Mouse (Mus musculus) small intestine, adult 2 months (tissue): ENCODE results near the gene Gm28374. TPM values are rescaled to one million over a fixed set of nuclear protein-coding genes. Genes with fewer than 3 reads are reported as not detected.
"Not testable (repeated sequence)": the region's sequence is repeated elsewhere in the genome, so short reads cannot be mapped to it uniquely, and the experiment has no call there.

Source experiments
- H3K27ac ChIP-seq: fragments of 200-500 bp; 2 replicates; pipeline ENCODE4 v1.5.1; 2012; ENCODE audit warnings: low read depth, low read length, control low read depth, inconsistent platforms; ENCODE audit not compliant: insufficient read depth
- H3K27me3 ChIP-seq: fragments of 200-500 bp; 2 replicates; pipeline ENCODE4 v1.6.1; 2012; ENCODE audit warnings: mild to moderate bottlenecking, moderate library complexity, low read length, inconsistent platforms; ENCODE audit not compliant: control insufficient read depth, insufficient read depth
- H3K36me3 ChIP-seq: fragments of 200-500 bp; 2 replicates; pipeline ENCODE4 v1.6.1; 2012; ENCODE audit warnings: mild to moderate bottlenecking, low read length, control low read depth, inconsistent platforms; ENCODE audit not compliant: control insufficient read depth, insufficient read depth
- H3K4me1 ChIP-seq: fragments of 200-500 bp; 2 replicates; pipeline ENCODE4 v1.6.1; 2012; ENCODE audit warnings: low read length, inconsistent platforms, mixed read lengths; ENCODE audit not compliant: control insufficient read depth, insufficient read depth, insufficient read length
- H3K4me3 ChIP-seq: fragments of 200-500 bp; 2 replicates; pipeline ENCODE4 v1.5.1; 2012; ENCODE audit warnings: low read depth, mild to moderate bottlenecking, control low read depth, inconsistent platforms, low read length, moderate library complexity
- CTCF ChIP-seq: fragments of 200-500 bp; IDR thresholded peaks from 2 replicates; pipeline ENCODE4 v1.5.1; 2012; ENCODE audit warnings: low read depth, mild to moderate bottlenecking, control low read depth, inconsistent platforms, low read length, moderate library complexity, mixed read lengths; ENCODE audit not compliant: insufficient replicate concordance, insufficient read length; ENCODE audit errors: extremely low read depth
- POLR2A ChIP-seq: fragments of 200-500 bp; IDR thresholded peaks from 2 replicates; pipeline ENCODE4 v1.6.1; 2012; ENCODE audit warnings: low read depth, mild to moderate bottlenecking, control low read depth, inconsistent platforms, low read length, moderate library complexity
- WGBS: fragments of 180-500 bp; shearing (Covaris S2); methylation state at CpG from one replicate; pipeline ENCODE4 v1.1.7; 2018; 5-methylcytosine and 5-hydroxymethylcytosine counted together
- polyA plus RNA-seq: library from polyadenylated mRNA; depleted of rRNA; stranded (reverse); fragments of >200 nt; gene quantifications from 2 replicates; pipeline ENCODE4 v1.2.3, GENCODE M21; 2012

Gene Gm28374
- polyA plus RNA-seq, 1 experiment, result not detected

DNA sequence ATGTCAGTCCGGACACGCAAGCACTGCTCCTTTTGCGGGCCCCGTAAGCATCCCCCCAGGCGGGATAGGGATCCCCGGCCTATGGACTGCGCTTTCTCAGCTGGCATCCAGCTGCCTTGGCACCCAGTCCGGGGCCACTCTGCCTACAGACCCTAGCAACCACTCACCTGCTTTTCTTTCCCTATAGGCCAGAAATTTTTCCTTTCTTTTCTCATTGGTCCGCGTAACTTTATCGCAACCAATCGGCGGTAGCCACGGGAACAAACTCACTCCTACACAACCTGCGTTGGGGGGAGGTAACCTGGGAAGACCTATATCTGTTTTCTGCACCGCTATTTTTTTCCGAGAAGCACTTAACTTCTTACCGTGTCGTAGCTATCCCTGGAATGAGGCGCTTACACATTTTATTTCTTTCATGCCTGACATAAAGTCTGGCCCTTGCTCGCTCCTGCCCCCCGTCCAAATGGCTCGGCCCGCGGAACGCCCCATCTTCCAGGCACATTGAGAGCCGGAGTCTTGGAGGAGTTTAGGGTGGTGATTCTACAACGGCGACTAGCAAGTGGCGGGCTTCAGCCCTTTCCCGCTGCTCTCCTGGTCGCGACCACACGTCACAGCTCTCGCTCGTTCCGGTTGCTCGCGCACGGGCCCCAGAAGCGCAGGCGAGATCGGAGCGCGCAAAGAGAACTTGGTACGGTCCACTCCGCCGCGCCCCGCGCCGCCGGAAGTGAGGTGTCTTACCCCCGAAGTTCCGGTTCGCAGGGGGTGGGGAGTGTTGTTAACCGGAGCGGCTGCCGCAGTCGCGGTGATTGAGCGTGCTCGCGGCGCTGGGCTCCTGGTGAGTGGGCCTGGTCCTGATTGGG, 35.5 kb downstream of the Gm28374 start, which contains the start of gene Syvn1:
Gene Syvn1 (plus strand): TSS at position 283 of the 860 bp plus-strand sequence.
- peaks cover 7% of the 10 kb centered on the region for H3K4me1 ChIP-seq
- TF ChIP-seq CTCF, result no peak
- TF ChIP-seq POLR2A, result peak; percentile 59; the same call in 1 of the 2 replicates
- H3K27me3 ChIP-seq, result no peaks in the 10 kb centered on the region
- peak within 1 kb of the TSS; percentile 99 for H3K27ac ChIP-seq
- WGBS, result under 1% methylated on average over 65 of the region's 65 CpGs
- H3K36me3 ChIP-seq, result peaks cover 34% of the 10 kb centered on the region
- H3K4me3 ChIP-seq, result peak within 1 kb of the TSS; percentile 73

DNA sequence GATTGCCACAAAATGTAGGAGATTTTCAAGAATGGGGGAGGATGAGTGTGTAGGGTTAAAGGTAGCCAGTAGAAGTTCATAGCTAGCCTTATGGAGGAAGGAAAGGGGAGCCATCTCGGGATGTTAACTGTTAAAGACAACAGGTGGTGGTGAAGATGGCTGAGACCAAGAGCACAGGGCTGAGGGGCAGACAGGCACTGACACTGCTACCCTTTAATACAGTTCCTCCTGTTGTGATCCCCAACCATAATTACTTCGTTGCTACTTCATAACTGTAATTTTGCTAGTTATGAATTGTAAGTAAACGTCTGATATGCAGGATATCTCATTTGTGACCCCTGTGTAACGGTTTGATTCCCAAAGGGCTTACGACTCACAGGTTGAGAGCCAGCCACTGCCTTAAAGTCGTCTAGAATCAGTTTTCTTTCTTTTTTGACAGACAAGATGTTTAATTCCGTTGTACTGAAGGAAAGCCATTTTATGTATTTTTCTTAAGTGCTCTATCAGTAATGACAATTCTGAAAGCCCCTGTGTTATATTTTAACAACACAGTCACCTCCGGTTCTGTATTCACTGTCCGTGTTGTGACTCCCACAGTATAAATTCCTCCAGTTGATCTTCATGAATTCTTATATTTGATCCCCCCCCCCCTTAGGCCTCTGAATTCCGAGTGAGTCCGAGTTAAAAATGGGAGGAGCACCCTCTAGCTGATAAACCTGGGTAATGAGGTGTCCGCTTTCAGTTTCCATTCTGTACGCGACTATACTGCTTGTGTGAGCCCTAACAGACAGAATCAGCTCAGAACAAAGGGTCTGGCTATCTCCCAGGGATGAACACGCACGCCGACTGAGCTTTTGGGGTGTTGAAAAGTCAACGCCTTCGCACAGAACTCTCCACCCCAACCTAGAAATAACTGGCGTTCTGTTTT, 36.4 kb downstream of the Gm28374 start:
- TF ChIP-seq POLR2A (no peak), CTCF (no peak)
- peaks cover 25% of the 10 kb centered on the region for H3K36me3 ChIP-seq
- H3K27ac ChIP-seq, result peak overlapping the region; percentile 99
- peak overlapping the region; percentile 73 for H3K4me3 ChIP-seq
- peaks cover 7% of the 10 kb centered on the region for H3K4me1 ChIP-seq
- H3K27me3 ChIP-seq, result no peaks in the 10 kb centered on the region
- WGBS, result 8% methylated on average over 20 of the region's 20 CpGs

DNA sequence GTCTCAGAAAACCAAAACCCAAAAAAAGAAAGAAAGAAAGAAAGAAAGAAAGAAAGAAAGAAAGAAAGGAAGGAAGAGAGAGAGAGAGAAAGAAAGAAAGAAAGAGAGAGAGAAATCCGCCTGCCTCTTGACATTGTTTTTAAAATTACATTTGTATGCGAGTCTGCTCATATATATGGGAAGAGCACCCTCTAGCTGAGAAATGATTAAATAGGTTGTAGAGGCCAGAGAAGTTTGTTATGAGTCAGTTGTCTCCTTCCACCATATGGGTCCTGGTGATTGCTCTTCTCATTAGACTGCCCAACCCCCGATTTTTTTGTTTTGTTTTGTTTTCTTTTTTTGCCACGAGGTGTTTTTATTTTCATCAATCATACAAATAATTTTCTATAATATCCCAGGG, 38.0 kb downstream of the Gm28374 start:
- not testable (repeated sequence) for H3K27me3 ChIP-seq, H3K4me1 ChIP-seq, H3K27ac ChIP-seq, H3K36me3 ChIP-seq, H3K4me3 ChIP-seq
- 23% methylated on average over 4 of the region's 4 CpGs for WGBS

DNA sequence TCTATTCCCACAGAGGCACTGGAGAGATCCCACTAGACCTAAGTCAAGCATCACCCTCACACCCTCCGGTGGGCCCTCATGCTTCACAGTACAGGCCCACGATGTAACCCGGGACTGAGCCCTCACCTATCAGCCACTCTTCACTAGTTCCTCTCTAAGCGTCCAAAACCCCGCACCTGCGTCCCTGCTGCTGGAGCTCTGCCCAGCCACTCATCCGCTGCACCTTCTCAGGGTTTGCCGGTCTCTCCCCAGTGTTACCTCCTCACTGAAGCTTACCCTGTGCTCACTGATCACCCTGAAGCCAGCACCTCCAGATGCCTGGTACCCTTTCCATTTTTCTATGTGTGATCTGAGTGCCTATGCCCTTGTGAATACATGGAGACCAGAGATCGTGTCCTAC, 39.8 kb downstream of the Gm28374 start:
- Histone ChIP-seq H3K27ac (no peak overlapping the region), H3K4me1 (peaks cover 7% of the 10 kb centered on the region; the same call in 1 of the 2 replicates), H3K27me3 (no peaks in the 10 kb centered on the region), H3K36me3 (no peaks in the 10 kb centered on the region), H3K4me3 (no peak overlapping the region)
- TF ChIP-seq POLR2A, result no peak
- TF ChIP-seq CTCF, result no peak
- 63% methylated on average over 9 of the region's 9 CpGs for WGBS

DNA sequence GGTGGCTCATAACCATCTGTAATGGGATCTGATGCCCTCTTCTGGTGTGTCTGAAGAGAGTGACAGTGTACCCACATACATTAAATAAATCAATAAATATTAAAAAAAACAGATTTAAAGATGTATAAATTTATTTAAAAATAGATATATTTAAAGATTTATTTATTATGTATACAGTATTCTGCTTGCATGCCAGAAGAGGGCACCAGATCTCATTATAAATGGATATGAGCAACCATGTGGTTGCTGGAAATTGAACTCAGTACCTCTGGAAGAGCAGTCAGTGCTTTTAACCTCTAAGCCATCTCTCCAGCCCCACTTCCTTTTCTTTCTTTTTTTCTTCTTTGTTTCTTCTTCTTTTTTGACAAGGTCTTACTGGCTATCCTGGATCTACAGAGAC, 42.1 kb downstream of the Gm28374 start:
- H3K36me3 ChIP-seq, result no peaks in the 10 kb centered on the region
- no peak overlapping the region for H3K4me3 ChIP-seq
- H3K4me1 ChIP-seq, result peaks cover 21% of the 10 kb centered on the region
- H3K27me3 ChIP-seq, result no peaks in the 10 kb centered on the region
- H3K27ac ChIP-seq, result no peak overlapping the region
- TF ChIP-seq CTCF, result no peak
- no peak for TF ChIP-seq POLR2A

DNA sequence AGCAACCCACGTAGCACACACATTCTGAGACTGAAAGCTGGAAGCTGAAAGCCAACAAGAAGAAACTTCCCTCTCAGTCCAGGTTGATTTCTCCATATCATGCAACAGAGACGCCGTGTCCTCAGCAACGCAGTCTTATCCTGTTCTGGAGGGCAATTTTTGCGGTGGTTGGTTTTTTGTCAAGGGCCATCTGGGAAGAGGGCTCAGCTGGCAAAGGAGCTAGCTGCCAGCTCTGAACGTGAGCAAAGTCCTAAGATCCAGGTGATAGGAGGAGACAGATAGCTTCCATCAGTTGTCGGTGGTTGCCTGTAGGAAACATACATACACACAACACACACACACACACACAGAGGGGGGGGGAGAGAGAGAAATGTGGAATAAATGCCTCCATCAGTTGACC, 43.7 kb downstream of the Gm28374 start:
- no peak for TF ChIP-seq CTCF
- no peak for TF ChIP-seq POLR2A
- Histone ChIP-seq H3K27me3 (no peaks in the 10 kb centered on the region), H3K4me3 (no peak overlapping the region), H3K27ac (peak overlapping the region; percentile 57), H3K4me1 (peaks cover 21% of the 10 kb centered on the region), H3K36me3 (no peaks in the 10 kb centered on the region)
- WGBS, result 43% methylated on average over 7 of the region's 7 CpGs

DNA sequence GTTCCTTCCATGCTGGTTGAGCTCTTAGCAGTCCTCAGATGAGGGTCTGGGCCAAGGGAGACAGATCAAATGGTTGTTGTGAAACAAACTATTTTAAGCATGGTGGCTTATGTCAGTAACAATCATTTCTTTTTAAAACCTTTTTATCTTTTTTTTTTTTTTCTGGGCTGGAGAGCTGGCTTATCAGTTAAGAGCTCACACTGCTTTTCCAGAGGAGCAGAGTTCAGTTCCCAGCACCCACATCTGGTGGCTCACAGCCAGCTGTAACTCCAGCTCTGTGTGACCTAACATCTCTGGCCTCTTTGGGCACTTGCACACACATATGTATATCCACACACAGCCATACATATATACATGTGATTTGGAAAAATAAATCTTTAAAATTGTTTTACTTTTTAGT, 44.4 kb downstream of the Gm28374 start:
- no peaks in the 10 kb centered on the region for H3K27me3 ChIP-seq
- H3K4me1 ChIP-seq, result peaks cover 25% of the 10 kb centered on the region
- peak overlapping the region; percentile 89 for H3K27ac ChIP-seq
- no peak overlapping the region for H3K4me3 ChIP-seq
- no peaks in the 10 kb centered on the region for H3K36me3 ChIP-seq
- TF ChIP-seq POLR2A (no peak), CTCF (no peak)
